Mouse (Mus musculus): ENCODE data around the gene Opn3. TPM values are rescaled to one million over a fixed set of nuclear protein-coding genes. Genes with fewer than 3 reads are reported as not detected.

Opn3 gene
- polyA plus RNA-seq, 1 experiment from 2014 or later = 12.5 TPM

- peaks cover 3% of the 10 kb centered on the region; the same call in 1 of the 2 replicates for H3K27me3 ChIP-seq (ENCODE audit: control insufficient read depth, insufficient read depth, low read length)
- H3K4me1 ChIP-seq (ENCODE audit: control insufficient read depth, insufficient read depth, low read length) = no peaks in the 10 kb centered on the region
- no peak overlapping the region for H3K27ac ChIP-seq (ENCODE audit: low read depth, low read length)
- no peak overlapping the region for H3K4me3 ChIP-seq (ENCODE audit: low read depth, low read length)
- 72% methylated on average over 6 of the region's 6 CpGs for WGBS (ENCODE audit: insufficient replicate concordance)
- ATAC-seq (replicated peaks; ENCODE audit: insufficient number of reproducible peaks, low FRiP score, low TSS enrichment) = no peak
- no peak overlapping the region for H3K9ac ChIP-seq (ENCODE audit: low read depth, low read length)
- no peaks in the 10 kb centered on the region for H3K9me3 ChIP-seq (replicated peaks; ENCODE audit: control insufficient read depth, low read length)
- no peak overlapping the region for H3K4me2 ChIP-seq
- no peaks in the 10 kb centered on the region for H3K36me3 ChIP-seq (ENCODE audit: control insufficient read depth, insufficient read depth, low read length)
Measured at GRCm38 (mm10) chr1:175640435-175641150, 52.0 kb downstream of the Opn3 start.

DNA sequence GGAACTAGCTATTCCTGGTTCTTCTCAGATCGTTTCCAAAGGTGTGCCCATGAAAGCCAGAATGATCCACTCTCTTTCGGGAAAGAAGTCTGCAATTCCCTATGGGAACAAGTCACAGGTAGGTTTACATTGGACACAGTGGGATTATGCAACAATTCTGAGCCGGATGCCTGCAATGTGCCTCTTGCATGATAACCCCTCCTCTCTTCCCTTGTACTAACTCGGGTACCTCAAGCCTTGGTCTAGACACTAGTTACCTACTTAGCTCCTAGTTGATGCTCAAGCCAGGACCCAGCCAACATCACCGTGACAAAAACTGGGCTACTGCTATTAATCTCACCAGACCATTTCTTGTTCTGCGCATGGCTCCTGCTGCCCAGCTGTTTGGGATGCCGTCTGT is 53.5 kb downstream of the Opn3 start:
- Histone ChIP-seq H3K9me3 (replicated peaks; ENCODE audit: control insufficient read depth, low read length) (no peaks in the 10 kb centered on the region), H3K9ac (ENCODE audit: low read depth, low read length) (no peak overlapping the region), H3K4me3 (ENCODE audit: low read depth, low read length) (no peak overlapping the region), H3K27ac (ENCODE audit: low read depth, low read length) (no peak overlapping the region), H3K27me3 (ENCODE audit: control insufficient read depth, insufficient read depth, low read length) (peaks cover 3% of the 10 kb centered on the region; the same call in 1 of the 2 replicates), H3K36me3 (ENCODE audit: control insufficient read depth, insufficient read depth, low read length) (no peaks in the 10 kb centered on the region), H3K4me1 (ENCODE audit: control insufficient read depth, insufficient read depth, low read length) (no peaks in the 10 kb centered on the region), H3K4me2 (no peak overlapping the region)
- 82% methylated on average over 7 of the region's 7 CpGs for WGBS (ENCODE audit: insufficient replicate concordance)
- ATAC-seq (replicated peaks; ENCODE audit: insufficient number of reproducible peaks, low FRiP score, low TSS enrichment) = no peak

DNA sequence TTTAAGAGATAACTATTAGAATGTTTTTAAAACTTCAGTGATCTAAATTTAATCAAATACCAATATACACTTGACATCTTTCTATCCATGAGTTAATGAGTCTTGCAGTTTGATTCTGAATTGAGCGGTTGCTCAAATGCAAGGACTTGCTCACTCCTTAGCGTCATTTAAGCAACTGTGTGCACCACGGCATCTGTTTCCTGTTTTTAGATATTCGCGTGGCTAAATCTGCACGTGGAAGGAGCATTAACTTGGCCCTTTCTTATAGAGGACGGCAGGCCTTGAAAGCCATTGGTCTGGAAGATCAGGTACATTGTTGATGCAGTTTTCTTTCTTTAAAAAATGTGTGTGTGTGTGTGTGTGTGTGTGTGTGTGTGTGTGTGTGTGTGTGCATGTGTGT is 54.9 kb downstream of the Opn3 start:
- no peaks in the 10 kb centered on the region for H3K9me3 ChIP-seq (replicated peaks; ENCODE audit: control insufficient read depth, low read length)
- 76% methylated on average over 7 of the region's 7 CpGs for WGBS (ENCODE audit: insufficient replicate concordance)

DNA sequence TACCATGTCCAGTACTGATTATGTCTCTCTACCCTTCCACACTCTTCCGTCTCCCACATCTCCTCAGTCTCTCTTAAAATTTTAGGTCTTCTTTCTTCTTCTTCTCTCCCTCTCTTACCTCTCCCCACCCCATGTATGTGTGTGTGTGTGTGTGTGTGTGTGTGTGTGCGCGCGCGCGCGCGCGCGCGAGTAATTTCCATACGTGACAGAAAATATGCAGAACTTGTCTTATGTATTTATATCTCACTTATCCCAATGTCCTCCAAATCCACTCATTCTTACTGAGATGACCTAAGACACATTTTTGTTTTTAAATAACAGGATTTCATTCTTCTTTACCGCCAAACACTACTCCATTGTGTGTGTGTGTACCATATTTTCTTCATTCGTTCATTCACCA is 60.1 kb downstream of the Opn3 start:
- 95% methylated on average over 14 of the region's 14 CpGs for WGBS (ENCODE audit: insufficient replicate concordance)
- ATAC-seq (replicated peaks; ENCODE audit: insufficient number of reproducible peaks, low FRiP score, low TSS enrichment) = no peak
- H3K4me3 ChIP-seq (ENCODE audit: low read depth, low read length) = no peak overlapping the region
- H3K4me1 ChIP-seq (ENCODE audit: control insufficient read depth, insufficient read depth, low read length) = no peaks in the 10 kb centered on the region
- peaks cover 3% of the 10 kb centered on the region; the same call in 1 of the 2 replicates for H3K27me3 ChIP-seq (ENCODE audit: control insufficient read depth, insufficient read depth, low read length)
- H3K9ac ChIP-seq (ENCODE audit: low read depth, low read length) = no peak overlapping the region
- H3K36me3 ChIP-seq (ENCODE audit: control insufficient read depth, insufficient read depth, low read length) = no peaks in the 10 kb centered on the region
- H3K9me3 ChIP-seq (replicated peaks; ENCODE audit: control insufficient read depth, low read length) = no peaks in the 10 kb centered on the region
- H3K4me2 ChIP-seq = no peak overlapping the region
- H3K27ac ChIP-seq (ENCODE audit: low read depth, low read length) = no peak overlapping the region

More for the DNA sequence above, 54.9 kb downstream of the Opn3 start:
- no peak overlapping the region for H3K27ac ChIP-seq (ENCODE audit: low read depth, low read length)
- no peak overlapping the region for H3K9ac ChIP-seq (ENCODE audit: low read depth, low read length)
- no peak overlapping the region for H3K4me2 ChIP-seq
- no peaks in the 10 kb centered on the region for H3K36me3 ChIP-seq (ENCODE audit: control insufficient read depth, insufficient read depth, low read length)
- no peak overlapping the region for H3K4me3 ChIP-seq (ENCODE audit: low read depth, low read length)
- peaks cover 3% of the 10 kb centered on the region; the same call in 1 of the 2 replicates for H3K27me3 ChIP-seq (ENCODE audit: control insufficient read depth, insufficient read depth, low read length)
- no peak for ATAC-seq (replicated peaks; ENCODE audit: insufficient number of reproducible peaks, low FRiP score, low TSS enrichment)
- H3K4me1 ChIP-seq (ENCODE audit: control insufficient read depth, insufficient read depth, low read length) = no peaks in the 10 kb centered on the region

GRCm38 (mm10) chr1:175631721-175632221 is 60.8 kb downstream of the Opn3 start:
- H3K9me3 ChIP-seq (replicated peaks; ENCODE audit: control insufficient read depth, low read length) = no peaks in the 10 kb centered on the region
- no peak overlapping the region for H3K4me3 ChIP-seq (ENCODE audit: low read depth, low read length)
- H3K4me2 ChIP-seq = no peak overlapping the region
- H3K4me1 ChIP-seq (ENCODE audit: control insufficient read depth, insufficient read depth, low read length) = no peaks in the 10 kb centered on the region
- no peaks in the 10 kb centered on the region for H3K36me3 ChIP-seq (ENCODE audit: control insufficient read depth, insufficient read depth, low read length)
- H3K27ac ChIP-seq (ENCODE audit: low read depth, low read length) = no peak overlapping the region
- peaks cover 3% of the 10 kb centered on the region; the same call in 1 of the 2 replicates for H3K27me3 ChIP-seq (ENCODE audit: control insufficient read depth, insufficient read depth, low read length)
- no peak overlapping the region for H3K9ac ChIP-seq (ENCODE audit: low read depth, low read length)
- 76% methylated on average over 10 of the region's 10 CpGs for WGBS (ENCODE audit: insufficient replicate concordance)
- ATAC-seq (replicated peaks; ENCODE audit: insufficient number of reproducible peaks, low FRiP score, low TSS enrichment) = no peak

DNA sequence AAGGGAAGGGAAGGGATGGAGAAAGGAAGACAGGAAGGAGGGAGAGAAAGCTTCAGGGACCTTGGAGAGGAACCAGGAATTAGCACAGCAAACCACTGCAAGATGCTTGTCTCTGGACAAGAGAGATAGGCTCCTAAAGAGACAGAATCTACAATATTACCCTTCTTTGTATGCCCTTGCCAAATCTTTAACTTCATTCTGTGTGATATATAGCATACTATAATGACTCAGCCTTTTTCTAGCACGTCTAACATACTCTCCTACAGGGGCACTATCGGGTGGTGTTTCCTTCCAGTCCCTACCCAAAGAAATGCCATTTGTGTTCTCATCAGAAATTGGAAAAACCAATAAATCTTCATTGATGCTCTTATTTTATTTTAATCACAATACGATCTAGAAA is 61.5 kb downstream of the Opn3 start:
- H3K4me1 ChIP-seq (ENCODE audit: control insufficient read depth, insufficient read depth, low read length) = no peaks in the 10 kb centered on the region
- no peak overlapping the region for H3K27ac ChIP-seq (ENCODE audit: low read depth, low read length)
- no peaks in the 10 kb centered on the region for H3K9me3 ChIP-seq (replicated peaks; ENCODE audit: control insufficient read depth, low read length)
- no peak overlapping the region for H3K4me2 ChIP-seq
- H3K36me3 ChIP-seq (ENCODE audit: control insufficient read depth, insufficient read depth, low read length) = no peaks in the 10 kb centered on the region
- no peak overlapping the region for H3K9ac ChIP-seq (ENCODE audit: low read depth, low read length)
- no peak for ATAC-seq (replicated peaks; ENCODE audit: insufficient number of reproducible peaks, low FRiP score, low TSS enrichment)
- H3K27me3 ChIP-seq (ENCODE audit: control insufficient read depth, insufficient read depth, low read length) = peaks cover under 1% of the 10 kb centered on the region; the same call in 1 of the 2 replicates
- WGBS (ENCODE audit: insufficient replicate concordance) = 80% methylated on average over 3 of the region's 3 CpGs
- no peak overlapping the region for H3K4me3 ChIP-seq (ENCODE audit: low read depth, low read length)

- Histone ChIP-seq H3K9ac (ENCODE audit: low read depth, low read length) (no peak overlapping the region), H3K4me1 (ENCODE audit: control insufficient read depth, insufficient read depth, low read length) (no peaks in the 10 kb centered on the region), H3K4me2 (no peak overlapping the region), H3K4me3 (ENCODE audit: low read depth, low read length) (no peak overlapping the region), H3K27me3 (ENCODE audit: control insufficient read depth, insufficient read depth, low read length) (no peaks in the 10 kb centered on the region), H3K27ac (ENCODE audit: low read depth, low read length) (no peak overlapping the region), H3K36me3 (ENCODE audit: control insufficient read depth, insufficient read depth, low read length) (no peaks in the 10 kb centered on the region), H3K9me3 (replicated peaks; ENCODE audit: control insufficient read depth, low read length) (no peaks in the 10 kb centered on the region)
- WGBS (ENCODE audit: insufficient replicate concordance) = 77% methylated on average over 5 of the region's 5 CpGs
- ATAC-seq (replicated peaks; ENCODE audit: insufficient number of reproducible peaks, low FRiP score, low TSS enrichment) = no peak
Measured at GRCm38 (mm10) chr1:175630345-175630744, 62.2 kb downstream of the Opn3 start.

DNA sequence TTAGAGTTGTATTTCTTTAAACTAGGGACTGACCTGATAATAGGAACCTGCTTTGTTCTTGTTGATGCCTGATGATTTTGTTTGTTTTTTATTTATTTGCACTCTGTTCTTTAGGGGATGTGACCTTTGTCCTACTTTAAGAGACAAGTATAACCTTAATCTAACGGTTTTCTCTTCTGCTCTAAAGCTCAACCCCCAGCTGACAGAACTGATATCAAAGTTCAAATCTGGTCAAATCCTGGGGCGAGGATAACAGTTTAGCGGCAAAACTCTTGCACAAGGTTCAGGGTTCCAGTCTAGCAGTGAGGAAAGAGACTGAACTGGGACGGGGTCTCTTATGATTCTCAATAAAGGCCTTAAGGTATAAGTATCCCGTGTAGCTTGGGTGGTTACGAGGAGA is 63.3 kb downstream of the Opn3 start:
- Histone ChIP-seq H3K27me3 (ENCODE audit: control insufficient read depth, insufficient read depth, low read length) (no peaks in the 10 kb centered on the region), H3K4me2 (no peak overlapping the region), H3K9me3 (replicated peaks; ENCODE audit: control insufficient read depth, low read length) (no peaks in the 10 kb centered on the region), H3K27ac (ENCODE audit: low read depth, low read length) (no peak overlapping the region), H3K4me3 (ENCODE audit: low read depth, low read length) (no peak overlapping the region), H3K9ac (ENCODE audit: low read depth, low read length) (no peak overlapping the region), H3K36me3 (ENCODE audit: control insufficient read depth, insufficient read depth, low read length) (no peaks in the 10 kb centered on the region), H3K4me1 (ENCODE audit: control insufficient read depth, insufficient read depth, low read length) (peaks cover 3% of the 10 kb centered on the region)
- ATAC-seq (replicated peaks; ENCODE audit: insufficient number of reproducible peaks, low FRiP score, low TSS enrichment) = no peak
- WGBS (ENCODE audit: insufficient replicate concordance) = 80% methylated on average over 6 of the region's 6 CpGs
